Mouse (Mus musculus): ENCODE data around the gene H2-M10.1.
A peak's percentile ranks its signal among the peaks of the same experiment; 100 is the strongest.
"Not testable (repeated sequence)": the region's sequence is repeated elsewhere in the genome, so short reads cannot be mapped to it uniquely, and the experiment has no call there.

Gene H2-M10.1

GRCm38 (mm10) chr17:36326055-36326454, at the start of gene H2-M10.1:
Gene H2-M10.1, minus strand, starts transcription at chr17:36326155.
- no peak for DNase-seq

- not testable (repeated sequence) for DNase-seq
These were observed 42.4 kb upstream of the H2-M10.1 start, which contains the start of gene H2-M10.3 for GRCm38 (mm10) chr17:36368317-36368716. Gene H2-M10.3, minus strand, starts transcription at chr17:36368417.

- DNase-seq = not testable (repeated sequence)
These were observed 36.4 kb upstream of the H2-M10.1 start for GRCm38 (mm10) chr17:36362404-36362803.

GRCm38 (mm10) chr17:36357512-36357911, 31.6 kb upstream of the H2-M10.1 start:
- DNase-seq = peak; percentile 28 to 47

- DNase-seq = no peak
These were observed 29.8 kb upstream of the H2-M10.1 start for GRCm38 (mm10) chr17:36355763-36356162.

GRCm38 (mm10) chr17:36355343-36355742, 29.4 kb upstream of the H2-M10.1 start:
- peak; percentile 58 to 64 for DNase-seq

GRCm38 (mm10) chr17:36315689-36316253, 10.2 kb downstream of the H2-M10.1 start:
- DNase-seq = no peak

GRCm38 (mm10) chr17:36315041-36315688, 10.8 kb downstream of the H2-M10.1 start:
- DNase-seq = peak; percentile 87 to 89

- peak; percentile 7 to 41 for DNase-seq
These were observed 11.4 kb downstream of the H2-M10.1 start for GRCm38 (mm10) chr17:36314511-36314910.

GRCm38 (mm10) chr17:36309293-36309692, 16.7 kb downstream of the H2-M10.1 start:
- no peak for DNase-seq

GRCm38 (mm10) chr17:36308855-36309254, 17.1 kb downstream of the H2-M10.1 start:
- DNase-seq = peak; percentile 74 to 81

- DNase-seq = no peak
These were observed 39.6 kb downstream of the H2-M10.1 start, which contains the start of gene H2-M10.2 for GRCm38 (mm10) chr17:36286390-36286789. Gene H2-M10.2, minus strand, starts transcription at chr17:36286490.

GRCm38 (mm10) chr17:36281521-36282245, 44.3 kb downstream of the H2-M10.1 start:
- DNase-seq = no peak

GRCm38 (mm10) chr17:36274776-36275175, 51.2 kb downstream of the H2-M10.1 start:
- no peak for DNase-seq

GRCm38 (mm10) chr17:36273796-36274195, 52.2 kb downstream of the H2-M10.1 start:
- DNase-seq = no peak

Data from cerebellum, postnatal 36 days (tissue).